Mouse (Mus musculus): ENCODE measurements around the gene Gpx4. TPM values are rescaled to one million over a fixed set of nuclear protein-coding genes. Genes with fewer than 3 reads are reported as not detected.

Gene Gpx4
- polyA plus RNA-seq, 1 experiment from 2014 or later = 523 TPM

- ATAC-seq (ENCODE audit: borderline replicate concordance, extremely low read depth, low FRiP score, low TSS enrichment) = no peak
- Histone ChIP-seq H3K36me3 (peaks cover 30% of the 10 kb centered on the region), H3K4me2 (no peak overlapping the region), H3K4me3 (no peak overlapping the region), H3K27ac (no peak overlapping the region), H3K4me1 (peaks cover 17% of the 10 kb centered on the region), H3K27me3 (no peaks in the 10 kb centered on the region), H3K9me3 (no peaks in the 10 kb centered on the region), H3K9ac (no peak overlapping the region)
- WGBS = 74% methylated on average over 16 of the region's 16 CpGs
Measured at GRCm38 (mm10) chr10:80080396-80081070, 33.6 kb downstream of the Gpx4 start.

DNA sequence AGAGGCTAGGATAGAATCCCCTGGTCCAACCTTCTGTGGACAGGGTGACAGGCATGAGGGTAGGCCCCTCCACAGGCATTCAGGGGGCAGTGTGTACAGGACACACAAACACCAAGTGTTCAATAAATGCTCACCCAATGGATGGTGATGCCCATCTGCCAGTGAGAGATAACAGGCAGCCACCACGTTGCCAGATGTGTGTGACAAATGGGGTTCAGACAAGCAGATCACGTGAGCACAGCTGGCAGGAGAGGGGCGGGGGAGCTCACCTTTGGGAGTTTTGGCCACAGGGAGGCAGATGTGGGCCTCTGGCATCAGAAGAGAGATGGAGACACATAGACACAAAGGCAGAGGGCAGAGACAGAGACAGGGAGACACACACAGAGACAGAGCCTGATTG, 34.1 kb downstream of the Gpx4 start:
- Histone ChIP-seq H3K4me1 (peaks cover 19% of the 10 kb centered on the region), H3K9ac (no peak overlapping the region), H3K4me3 (no peak overlapping the region), H3K9me3 (no peaks in the 10 kb centered on the region), H3K27me3 (no peaks in the 10 kb centered on the region), H3K4me2 (no peak overlapping the region), H3K27ac (no peak overlapping the region), H3K36me3 (peaks cover 30% of the 10 kb centered on the region)
- WGBS = 74% methylated on average over 3 of the region's 3 CpGs
- ATAC-seq (ENCODE audit: borderline replicate concordance, extremely low read depth, low FRiP score, low TSS enrichment) = no peak

GRCm38 (mm10) chr10:80084817-80085487, 38.0 kb downstream of the Gpx4 start:
- no peak overlapping the region for H3K9ac ChIP-seq
- H3K27ac ChIP-seq = peak overlapping the region; percentile 62
- 29% methylated on average over 9 of the region's 9 CpGs for WGBS
- ATAC-seq (ENCODE audit: borderline replicate concordance, extremely low read depth, low FRiP score, low TSS enrichment) = peak; percentile 78
- no peak overlapping the region for H3K4me3 ChIP-seq
- no peaks in the 10 kb centered on the region for H3K9me3 ChIP-seq
- no peak overlapping the region; the same call in 1 of the 2 replicates for H3K4me2 ChIP-seq
- H3K27me3 ChIP-seq = no peaks in the 10 kb centered on the region
- peaks cover 26% of the 10 kb centered on the region for H3K36me3 ChIP-seq
- H3K4me1 ChIP-seq = peaks cover 28% of the 10 kb centered on the region

DNA sequence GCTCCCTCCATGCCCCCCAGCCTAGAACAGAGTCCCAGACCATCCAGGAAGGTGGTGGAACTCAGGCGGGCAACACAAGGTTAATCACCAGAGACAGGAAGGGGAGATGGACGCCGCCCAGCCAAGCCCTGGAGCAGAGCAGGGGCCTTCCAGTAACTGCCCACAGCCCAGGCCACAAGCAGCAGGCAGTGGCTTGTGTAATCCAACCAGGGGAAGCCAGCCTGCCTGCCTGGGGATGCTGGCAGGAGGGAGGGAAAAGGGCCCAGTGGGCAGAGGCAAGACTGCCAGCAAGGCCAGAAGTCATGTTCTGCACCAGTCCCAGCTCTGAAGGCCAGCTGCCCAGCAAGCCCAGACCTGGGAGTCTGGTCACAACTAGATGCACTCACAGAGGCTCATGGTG, 39.9 kb downstream of the Gpx4 start:
- WGBS = 79% methylated on average over 3 of the region's 3 CpGs
- Histone ChIP-seq H3K27ac (no peak overlapping the region), H3K27me3 (no peaks in the 10 kb centered on the region), H3K9ac (no peak overlapping the region), H3K4me3 (no peak overlapping the region), H3K4me2 (no peak overlapping the region), H3K9me3 (no peaks in the 10 kb centered on the region), H3K4me1 (peaks cover 28% of the 10 kb centered on the region), H3K36me3 (peaks cover 11% of the 10 kb centered on the region)
- ATAC-seq (ENCODE audit: borderline replicate concordance, extremely low read depth, low FRiP score, low TSS enrichment) = no peak

GRCm38 (mm10) chr10:80087483-80087882, 40.5 kb downstream of the Gpx4 start:
- peaks cover 4% of the 10 kb centered on the region; the same call in 1 of the 2 replicates for H3K36me3 ChIP-seq
- H3K27ac ChIP-seq = no peak overlapping the region
- no peak overlapping the region for H3K4me3 ChIP-seq
- no peak overlapping the region for H3K9ac ChIP-seq
- H3K9me3 ChIP-seq = no peaks in the 10 kb centered on the region
- no peaks in the 10 kb centered on the region for H3K27me3 ChIP-seq
- ATAC-seq (ENCODE audit: borderline replicate concordance, extremely low read depth, low FRiP score, low TSS enrichment) = no peak
- WGBS = 86% methylated on average over 8 of the region's 8 CpGs
- H3K4me1 ChIP-seq = peaks cover 33% of the 10 kb centered on the region
- H3K4me2 ChIP-seq = no peak overlapping the region

DNA sequence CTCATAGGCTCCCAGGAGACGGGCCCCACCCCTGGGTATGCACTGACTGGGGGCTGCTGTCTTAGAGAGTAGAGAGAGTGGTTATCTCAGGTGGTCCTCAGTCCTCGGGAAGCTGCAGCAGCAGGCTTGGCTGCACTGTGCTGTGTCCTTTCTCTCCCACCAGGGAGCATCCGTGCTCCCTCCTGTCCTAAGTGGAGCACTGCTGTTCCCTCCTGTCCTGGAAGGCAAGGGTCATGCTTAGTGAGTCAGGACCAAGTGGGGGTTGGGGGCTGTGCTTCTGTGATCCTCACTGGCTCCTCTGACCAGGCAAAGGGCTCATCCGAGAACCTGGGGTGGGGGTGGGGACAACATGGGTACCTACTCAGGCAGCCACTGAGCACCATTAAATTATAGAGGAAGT, 42.2 kb downstream of the Gpx4 start:
- Histone ChIP-seq H3K4me3 (no peak overlapping the region), H3K9ac (no peak overlapping the region), H3K4me2 (no peak overlapping the region), H3K27me3 (no peaks in the 10 kb centered on the region), H3K27ac (no peak overlapping the region), H3K36me3 (no peaks in the 10 kb centered on the region), H3K4me1 (peaks cover 39% of the 10 kb centered on the region), H3K9me3 (no peaks in the 10 kb centered on the region)
- ATAC-seq (ENCODE audit: borderline replicate concordance, extremely low read depth, low FRiP score, low TSS enrichment) = no peak
- WGBS = 42% methylated on average over 4 of the region's 4 CpGs

GRCm38 (mm10) chr10:80091527-80091926, 44.6 kb downstream of the Gpx4 start:
- Histone ChIP-seq H3K4me2 (no peak overlapping the region), H3K36me3 (no peaks in the 10 kb centered on the region), H3K4me1 (peaks cover 37% of the 10 kb centered on the region), H3K9me3 (no peaks in the 10 kb centered on the region), H3K27ac (no peak overlapping the region), H3K4me3 (no peak overlapping the region), H3K27me3 (no peaks in the 10 kb centered on the region), H3K9ac (no peak overlapping the region)
- no peak for ATAC-seq (ENCODE audit: borderline replicate concordance, extremely low read depth, low FRiP score, low TSS enrichment)
- WGBS = 89% methylated on average over 6 of the region's 6 CpGs

GRCm38 (mm10) chr10:80092690-80093089, 45.7 kb downstream of the Gpx4 start:
- H3K4me1 ChIP-seq = peaks cover 44% of the 10 kb centered on the region
- H3K4me2 ChIP-seq = no peak overlapping the region
- peak; percentile 8; the same call in 1 of the 2 replicates for ATAC-seq (ENCODE audit: borderline replicate concordance, extremely low read depth, low FRiP score, low TSS enrichment)

GRCm38 (mm10) chr10:80094085-80094484, 47.1 kb downstream of the Gpx4 start:
- Histone ChIP-seq H3K27ac (no peak overlapping the region), H3K36me3 (no peaks in the 10 kb centered on the region), H3K4me1 (peaks cover 56% of the 10 kb centered on the region), H3K27me3 (no peaks in the 10 kb centered on the region), H3K9ac (no peak overlapping the region), H3K4me3 (no peak overlapping the region), H3K9me3 (no peaks in the 10 kb centered on the region), H3K4me2 (no peak overlapping the region)
- no peak for ATAC-seq (ENCODE audit: borderline replicate concordance, extremely low read depth, low FRiP score, low TSS enrichment)
- 83% methylated on average over 6 of the region's 6 CpGs for WGBS

More at GRCm38 (mm10) chr10:80092690-80093089, 45.7 kb downstream of the Gpx4 start:
- Histone ChIP-seq H3K9me3 (no peaks in the 10 kb centered on the region), H3K36me3 (no peaks in the 10 kb centered on the region), H3K9ac (no peak overlapping the region), H3K27me3 (no peaks in the 10 kb centered on the region), H3K4me3 (no peak overlapping the region), H3K27ac (peak overlapping the region; percentile 52; the same call in 1 of the 2 replicates)
- WGBS = 57% methylated on average over 5 of the region's 5 CpGs

GRCm38 (mm10) chr10:80094684-80095083, 47.7 kb downstream of the Gpx4 start:
- no peak for ATAC-seq (ENCODE audit: borderline replicate concordance, extremely low read depth, low FRiP score, low TSS enrichment)
- Histone ChIP-seq H3K9me3 (no peaks in the 10 kb centered on the region), H3K27ac (no peak overlapping the region), H3K4me1 (peaks cover 56% of the 10 kb centered on the region), H3K36me3 (no peaks in the 10 kb centered on the region), H3K4me3 (no peak overlapping the region), H3K9ac (no peak overlapping the region), H3K27me3 (no peaks in the 10 kb centered on the region), H3K4me2 (no peak overlapping the region)
- 61% methylated on average over 3 of the region's 3 CpGs for WGBS

- H3K9ac ChIP-seq = no peak overlapping the region
- H3K27me3 ChIP-seq = no peaks in the 10 kb centered on the region
- no peak overlapping the region for H3K4me3 ChIP-seq
- no peak overlapping the region for H3K4me2 ChIP-seq
- no peaks in the 10 kb centered on the region for H3K36me3 ChIP-seq
- H3K4me1 ChIP-seq = peaks cover 56% of the 10 kb centered on the region
- no peak for ATAC-seq (ENCODE audit: borderline replicate concordance, extremely low read depth, low FRiP score, low TSS enrichment)
- 77% methylated on average over 5 of the region's 5 CpGs for WGBS
- no peaks in the 10 kb centered on the region for H3K9me3 ChIP-seq
- H3K27ac ChIP-seq = peak overlapping the region; percentile 50
Measured at GRCm38 (mm10) chr10:80095547-80095946, 48.6 kb downstream of the Gpx4 start.

DNA sequence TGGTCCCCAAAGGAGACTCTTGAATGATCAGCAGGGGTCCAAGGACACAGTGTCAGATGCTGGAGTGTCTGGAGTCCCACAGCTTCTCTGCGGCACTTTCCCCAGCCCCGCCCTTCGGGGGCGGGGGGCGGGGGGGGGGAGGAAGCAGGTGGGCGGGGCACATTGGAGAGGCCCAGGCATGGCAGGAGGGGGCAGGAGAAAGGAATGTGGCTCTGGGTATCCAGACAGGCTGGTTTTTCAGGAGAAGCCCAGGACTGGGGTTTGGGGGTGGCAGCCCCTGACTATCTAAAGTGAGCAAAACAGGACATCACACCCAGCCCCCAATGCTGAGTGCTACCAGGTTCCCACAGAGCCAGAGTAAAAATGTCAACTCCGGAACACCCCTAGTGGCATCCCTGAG, 50.3 kb downstream of the Gpx4 start:
- Histone ChIP-seq H3K27ac (peak overlapping the region; percentile 91), H3K4me3 (no peak overlapping the region), H3K36me3 (no peaks in the 10 kb centered on the region), H3K27me3 (no peaks in the 10 kb centered on the region), H3K4me2 (peak overlapping the region; percentile 33), H3K9ac (no peak overlapping the region), H3K9me3 (no peaks in the 10 kb centered on the region), H3K4me1 (peaks cover 65% of the 10 kb centered on the region)
- ATAC-seq (ENCODE audit: borderline replicate concordance, extremely low read depth, low FRiP score, low TSS enrichment) = peak; percentile 42
- WGBS = 14% methylated on average over 5 of the region's 7 CpGs

All from lung, embryonic 15.5 days (tissue).